Mouse (Mus musculus) MEL (cell line): ENCODE data around the gene Vwa3b.

Experiments used
- BHLHE40 ChIP-seq: IDR thresholded peaks from 2 replicates; pipeline ENCODE4 v1.6.1; 2012; ENCODE audit warnings: low read depth, mild to moderate bottlenecking, inconsistent platforms, low read length, improper control_type of control experiment, borderline replicate concordance
- CTCF ChIP-seq, 3 experiments: IDR thresholded peaks in 2 of 3; conservative IDR thresholded peaks in 1 of 3; 2 replicates each; pipeline ENCODE4 v1.5.1; 2011 to 2012; ENCODE audit warnings: low read length in 3 of 3, low read depth in 2 of 3, mild to moderate bottlenecking in 2 of 3, improper control_type of control experiment in 1 of 3, inconsistent platforms in 1 of 3, mixed read lengths in 1 of 3, moderate library complexity in 1 of 3; ENCODE audit not compliant: control insufficient read depth in 1 of 3, insufficient read depth in 1 of 3, poor library complexity in 1 of 3, severe bottlenecking in 1 of 3
- EP300 ChIP-seq, 2 experiments: IDR thresholded peaks; 2 replicates each; pipeline ENCODE4 v1.6.1; 2011; ENCODE audit warnings: improper control_type of control experiment in 2 of 2, low read length in 2 of 2, low read depth in 1 of 2, mild to moderate bottlenecking in 1 of 2
- NRF1 ChIP-seq: IDR thresholded peaks from 2 replicates; pipeline ENCODE4 v1.6.1; 2014; ENCODE audit warnings: low read depth, mild to moderate bottlenecking, inconsistent platforms, low read length, improper control_type of control experiment, moderate library complexity; ENCODE audit not compliant: poor library complexity, insufficient read depth, severe bottlenecking
- POLR2A ChIP-seq, 2 experiments: IDR thresholded peaks; 2 replicates each; pipeline ENCODE4 v1.6.1; 2011 to 2012; ENCODE audit warnings: low read length in 2 of 2, mild to moderate bottlenecking in 2 of 2, control low read depth in 1 of 2, improper control_type of control experiment in 1 of 2, low read depth in 1 of 2, moderate library complexity in 1 of 2; ENCODE audit not compliant: control insufficient read depth in 1 of 2, insufficient read depth in 1 of 2, poor library complexity in 1 of 2
- POLR2AphosphoS5 ChIP-seq: IDR thresholded peaks from 2 replicates; pipeline ENCODE4 v1.6.1; 2012; ENCODE audit warnings: low read depth, borderline replicate concordance, mild to moderate bottlenecking, inconsistent platforms, low read length, moderate library complexity, mixed read lengths
- RAD21 ChIP-seq: IDR thresholded peaks from 2 replicates; pipeline ENCODE4 v1.6.1; 2011; ENCODE audit warnings: mild to moderate bottlenecking, low read depth, low read length, improper control_type of control experiment
- SMC3 ChIP-seq: IDR thresholded peaks from 2 replicates; pipeline ENCODE4 v1.6.1; 2011; ENCODE audit warnings: low read depth, low read length, improper control_type of control experiment
- TBP ChIP-seq: IDR thresholded peaks from 2 replicates; pipeline ENCODE4 v1.8.0; 2011; ENCODE audit warnings: low read depth, low read length, improper control_type of control experiment
- TCF12 ChIP-seq: IDR thresholded peaks from 2 replicates; pipeline ENCODE4 v1.6.1; 2014; ENCODE audit warnings: low read depth, mild to moderate bottlenecking, inconsistent platforms, low read length, improper control_type of control experiment, moderate library complexity
- ZKSCAN1 ChIP-seq: IDR thresholded peaks from 2 replicates; pipeline ENCODE4 v1.6.1; 2012; ENCODE audit warnings: low read depth, mild to moderate bottlenecking, inconsistent platforms, low read length, improper control_type of control experiment, moderate library complexity

GRCm38 (mm10) chr1:37124696-37125349 is 98.4 kb downstream of the Vwa3b start:
- no peak for TF ChIP-seq BHLHE40
- no peak for TF ChIP-seq ZKSCAN1
- TF ChIP-seq NRF1 = no peak
- no peak for TF ChIP-seq POLR2A (IDR thresholded peaks at IDR 0.05; ENCODE audit: control insufficient read depth in 1 of 2, insufficient read depth in 1 of 2, low read depth in 1 of 2, low read length in 2 of 2, poor library complexity in 1 of 2)
- no peak for TF ChIP-seq CTCF (IDR thresholded peaks at IDR 0.05 in 2 of 3, conservative IDR thresholded peaks at IDR 0.05 in 1 of 3; ENCODE audit: control insufficient read depth in 1 of 3, insufficient read depth in 1 of 3, low read depth in 2 of 3, low read length in 3 of 3, poor library complexity in 1 of 3, severe bottlenecking in 1 of 3)
- TF ChIP-seq RAD21 = no peak
- TF ChIP-seq POLR2AphosphoS5 = no peak
- TF ChIP-seq SMC3 = no peak
- no peak for TF ChIP-seq EP300 (IDR thresholded peaks at IDR 0.05; ENCODE audit: low read depth in 1 of 2, low read length in 2 of 2)
- no peak for TF ChIP-seq TBP
- no peak for TF ChIP-seq TCF12
